Mouse (Mus musculus) ES-E14 (cell line): ENCODE measurements around the gene Tmem92. TPM values are rescaled to one million over a fixed set of nuclear protein-coding genes. Genes with fewer than 3 reads are reported as not detected.

Source experiments
- DNase-seq: peaks from one replicate; pipeline ENCODE4 v3.0.0-alpha.2; 2013; ENCODE audit warnings: low read depth, low spot score
- H3K27ac ChIP-seq: 2 replicates; pipeline ENCODE4 v1.5.1; 2012; ENCODE audit warnings: low read depth, mild to moderate bottlenecking, low read length, moderate library complexity, mixed read lengths; ENCODE audit not compliant: poor library complexity, insufficient read depth, severe bottlenecking
- H3K36me3 ChIP-seq: 2 replicates; pipeline ENCODE4 v1.6.1; 2012; ENCODE audit warnings: mild to moderate bottlenecking, low read length, moderate library complexity, mixed read lengths; ENCODE audit not compliant: control insufficient read depth, poor library complexity, insufficient read depth, severe bottlenecking
- H3K4me1 ChIP-seq, 2 experiments: fragments of 150-350 bp in 1 of 2; sonication (generic) in 1 of 2; 2 replicates each; pipeline ENCODE4 v1.6.1; 2012; ENCODE audit warnings: low read length in 2 of 2, mild to moderate bottlenecking in 1 of 2, mixed read lengths in 1 of 2; ENCODE audit not compliant: control insufficient read depth in 2 of 2, insufficient read depth in 2 of 2, poor library complexity in 1 of 2
- H3K4me3 ChIP-seq, 2 experiments: fragments of 150-350 bp in 1 of 2; sonication (generic) in 1 of 2; 2 replicates each; pipeline ENCODE4 v1.5.1; 2012; ENCODE audit warnings: low read length in 2 of 2, low read depth in 1 of 2, mild to moderate bottlenecking in 1 of 2, mixed read lengths in 1 of 2; ENCODE audit not compliant: insufficient read depth in 1 of 2, poor library complexity in 1 of 2, severe bottlenecking in 1 of 2
- H3K9ac ChIP-seq: 2 replicates; pipeline ENCODE4 v1.6.1; 2012; ENCODE audit warnings: low read depth, mild to moderate bottlenecking, low read length, mixed read lengths; ENCODE audit not compliant: poor library complexity, insufficient read depth, severe bottlenecking
- H3K9me3 ChIP-seq: fragments of 150-350 bp; sonication (generic); 2 replicates; pipeline ENCODE4 v1.6.1; 2012; ENCODE audit warnings: low read depth, mild to moderate bottlenecking, low read length; ENCODE audit not compliant: control insufficient read depth, insufficient read depth
- CHD2 ChIP-seq: IDR thresholded peaks from 2 replicates; pipeline ENCODE4 v1.6.1; 2014; ENCODE audit warnings: mild to moderate bottlenecking, low read depth, low read length, inconsistent platforms
- HCFC1 ChIP-seq: IDR thresholded peaks from 2 replicates; pipeline ENCODE4 v1.6.1; 2012; ENCODE audit warnings: low read length, inconsistent platforms, borderline replicate concordance; ENCODE audit not compliant: insufficient read depth
- MAFK ChIP-seq: IDR thresholded peaks from 2 replicates; pipeline ENCODE4 v1.6.1; 2014; ENCODE audit warnings: mild to moderate bottlenecking, low read depth, low read length, inconsistent platforms; ENCODE audit not compliant: insufficient read depth
- ZC3H11A ChIP-seq: IDR thresholded peaks from 2 replicates; pipeline ENCODE4 v1.6.1; 2012; ENCODE audit warnings: low read depth, mild to moderate bottlenecking, inconsistent platforms, low read length, borderline replicate concordance
- ZNF384 ChIP-seq: IDR thresholded peaks from 2 replicates; pipeline ENCODE4 v1.6.1; 2012; ENCODE audit warnings: low read depth, low read length, inconsistent platforms
- in situ Hi-C, 2 experiments: fragments of 600-800 bp; cut with MboI; formaldehyde crosslinking; loops; one replicate each; pipeline ENCODE4 v1.15.1; 2025; ENCODE audit warnings: low sequenced_read_pairs in 2 of 2, inconsistent platforms in 1 of 2; ENCODE audit not compliant: unreplicated experiment in 2 of 2
- total RNA-seq: library from RNA; depleted of rRNA; stranded (reverse); fragments of 300-350 nt; gene quantifications from 2 replicates; pipeline ENCODE4 v1.2.3, GENCODE M21; 2012

Gene Tmem92
- total RNA-seq, 1 experiment = 19.8 TPM

GRCm38 (mm10) chr11:94762775-94763174 lies 19.7 kb downstream of the Tmem92 start:
- in situ Hi-C loops = no loop called here
- no peaks in the 10 kb centered on the region for H3K4me1 ChIP-seq
- TF ChIP-seq HCFC1 (no peak), MAFK (no peak), CHD2 (no peak), ZC3H11A (no peak), ZNF384 (no peak)
- no peaks in the 10 kb centered on the region for H3K36me3 ChIP-seq
- H3K27ac ChIP-seq = no peak overlapping the region
- no peak for DNase-seq
- H3K9me3 ChIP-seq = no peaks in the 10 kb centered on the region
- no peak overlapping the region for H3K9ac ChIP-seq
- no peak overlapping the region for H3K4me3 ChIP-seq

- Histone ChIP-seq H3K4me3 (no peak overlapping the region), H3K9me3 (no peaks in the 10 kb centered on the region), H3K36me3 (no peaks in the 10 kb centered on the region), H3K27ac (no peak overlapping the region), H3K9ac (no peak overlapping the region), H3K4me1 (no peaks in the 10 kb centered on the region)
- DNase-seq = no peak
- TF ChIP-seq MAFK = no peak
- TF ChIP-seq HCFC1 = no peak
- TF ChIP-seq ZC3H11A = no peak
- TF ChIP-seq CHD2 = no peak
- no peak for TF ChIP-seq ZNF384
- in situ Hi-C loops = no loop called here
Measured at GRCm38 (mm10) chr11:94762281-94762680, 20.2 kb downstream of the Tmem92 start.

GRCm38 (mm10) chr11:94760799-94761198 lies 21.7 kb downstream of the Tmem92 start:
- H3K4me1 ChIP-seq = no peaks in the 10 kb centered on the region
- in situ Hi-C loops = no loop called here
- H3K27ac ChIP-seq = no peak overlapping the region
- H3K9ac ChIP-seq = no peak overlapping the region
- TF ChIP-seq ZC3H11A = no peak
- TF ChIP-seq MAFK = no peak
- no peak for TF ChIP-seq ZNF384
- TF ChIP-seq CHD2 = no peak
- DNase-seq = no peak
- no peaks in the 10 kb centered on the region for H3K36me3 ChIP-seq
- no peaks in the 10 kb centered on the region for H3K9me3 ChIP-seq
- H3K4me3 ChIP-seq = no peak overlapping the region

- DNase-seq = no peak
- Histone ChIP-seq H3K4me3 (no peak overlapping the region), H3K27ac (no peak overlapping the region), H3K4me1 (no peaks in the 10 kb centered on the region), H3K36me3 (no peaks in the 10 kb centered on the region), H3K9me3 (no peaks in the 10 kb centered on the region), H3K9ac (no peak overlapping the region)
- TF ChIP-seq MAFK = no peak
- TF ChIP-seq ZC3H11A = no peak
- no peak for TF ChIP-seq CHD2
- no peak for TF ChIP-seq ZNF384
- in situ Hi-C loops = no loop called here
Measured at GRCm38 (mm10) chr11:94760364-94760763, 22.1 kb downstream of the Tmem92 start.

GRCm38 (mm10) chr11:94759916-94760315 lies 22.6 kb downstream of the Tmem92 start:
- no peaks in the 10 kb centered on the region for H3K36me3 ChIP-seq
- H3K9me3 ChIP-seq = no peaks in the 10 kb centered on the region
- no peak for TF ChIP-seq HCFC1
- TF ChIP-seq MAFK = no peak
- no peak for TF ChIP-seq CHD2
- TF ChIP-seq ZC3H11A = no peak
- no peak for TF ChIP-seq ZNF384
- H3K4me1 ChIP-seq = no peaks in the 10 kb centered on the region
- no peak overlapping the region for H3K9ac ChIP-seq
- no peak for DNase-seq
- H3K4me3 ChIP-seq = no peak overlapping the region
- H3K27ac ChIP-seq = no peak overlapping the region
- in situ Hi-C loops = no loop called here
